Mouse (Mus musculus) lung, embryonic 14.5 days (tissue): ENCODE data around the gene Olfr450. TPM values are rescaled to one million over a fixed set of nuclear protein-coding genes. Genes with fewer than 3 reads are reported as not detected.

Source experiments
- ATAC-seq: fragments of 200-750 bp; cut with Nextera tagmentation; 2 replicates; pipeline ENCODE4 v1.8.0; 2017; ENCODE audit warnings: mild to moderate bottlenecking, moderate TSS enrichment, moderate library complexity; ENCODE audit not compliant: insufficient read depth
- DNase-seq: peaks from one replicate; pipeline ENCODE4 v3.0.0-alpha.2; 2015
- H3K27ac ChIP-seq: fragments of 300-500 bp; sonication (generic); 2 replicates; pipeline ENCODE4 v1.5.1; 2014; ENCODE audit warnings: low read depth, mild to moderate bottlenecking, moderate library complexity
- H3K27me3 ChIP-seq: fragments of 300-500 bp; sonication (generic); 2 replicates; pipeline ENCODE4 v1.6.1; 2014; ENCODE audit warnings: low read length, control low read depth; ENCODE audit not compliant: insufficient read depth
- H3K36me3 ChIP-seq: fragments of 300-500 bp; sonication (generic); 2 replicates; pipeline ENCODE4 v1.6.1; 2014; ENCODE audit warnings: control low read depth; ENCODE audit not compliant: insufficient read depth
- H3K4me1 ChIP-seq: fragments of 300-500 bp; sonication (generic); 2 replicates; pipeline ENCODE4 v1.6.1; 2014; ENCODE audit warnings: antibody characterized with exemption, control low read depth; ENCODE audit not compliant: insufficient read depth
- H3K4me2 ChIP-seq: fragments of 300-500 bp; sonication (generic); 2 replicates; pipeline ENCODE4 v1.6.1; 2014; ENCODE audit warnings: mild to moderate bottlenecking
- H3K4me3 ChIP-seq: fragments of 300-500 bp; sonication (generic); 2 replicates; pipeline ENCODE4 v1.5.1; 2014; ENCODE audit warnings: low read depth, low read length
- H3K9ac ChIP-seq: fragments of 300-500 bp; sonication (generic); 2 replicates; pipeline ENCODE4 v1.6.1; 2014
- H3K9me3 ChIP-seq: fragments of 300-500 bp; sonication (generic); 2 replicates; pipeline ENCODE4 v1.6.1; 2016; ENCODE audit warnings: low read depth, low read length, control low read depth
- CTCF ChIP-seq: IDR thresholded peaks from 2 replicates; pipeline ENCODE4 v1.5.1; 2016; ENCODE audit warnings: antibody characterized with exemption, low read depth
- WGBS: fragments of 180-500 bp; shearing (Covaris S2); extraction: QIAGEN DNeasy Blood & Tissue Kit; methylation state at CpG from one replicate; pipeline ENCODE4 v1.1.7; 2014; 5-methylcytosine and 5-hydroxymethylcytosine counted together
- polyA plus RNA-seq: library from polyadenylated mRNA; unstranded; fragments of >200 nt; fragmentation: Nextera tagmentation; extraction: Ambion mirVana; gene quantifications from 2 replicates; pipeline ENCODE4 v1.2.1, GENCODE M21; 2014

Olfr450 gene
- not detected in 2 replicates for polyA plus RNA-seq

DNA sequence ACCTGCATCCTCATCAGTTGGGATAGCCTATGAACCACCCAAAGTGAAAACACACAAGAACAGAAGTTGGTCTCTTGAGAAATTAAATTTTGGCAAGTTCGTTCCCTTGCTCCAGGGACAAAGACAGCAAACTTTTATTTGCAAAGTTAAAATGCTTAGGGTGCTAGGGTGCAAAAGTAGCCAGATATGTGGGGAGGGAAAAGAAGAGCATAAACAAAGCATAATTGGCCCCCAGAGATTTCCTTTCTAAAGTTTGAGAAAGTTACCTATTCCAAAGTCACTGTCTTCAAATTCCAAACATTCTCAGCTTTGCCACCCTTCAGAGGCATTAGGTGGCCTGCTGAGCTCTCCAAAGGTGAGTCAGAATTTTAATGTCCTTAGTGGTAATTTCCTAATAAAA is at the start of gene Olfr450:
TSS of gene Olfr450 (plus strand) at position 301 of the 400 bp plus-strand sequence.
- no peaks in the 10 kb centered on the region for H3K27me3 ChIP-seq
- 79% methylated on average over 1 of the region's 1 CpGs for WGBS
- DNase-seq (no peak), ATAC-seq (no peak)
- H3K4me2 ChIP-seq: no peak within 1 kb of the TSS
- no peaks in the 10 kb centered on the region for H3K9me3 ChIP-seq
- H3K4me1 ChIP-seq: no peaks in the 10 kb centered on the region
- H3K4me3 ChIP-seq: no peak within 1 kb of the TSS
- no peak for TF ChIP-seq CTCF
- H3K27ac ChIP-seq: no peak within 1 kb of the TSS
- H3K36me3 ChIP-seq: no peaks in the 10 kb centered on the region
- no peak within 1 kb of the TSS for H3K9ac ChIP-seq

- no peak for ATAC-seq
- DNase-seq: no peak
These were observed 34.7 kb upstream of the Olfr450 start for GRCm38 (mm10) chr6:42777066-42777465.

DNA sequence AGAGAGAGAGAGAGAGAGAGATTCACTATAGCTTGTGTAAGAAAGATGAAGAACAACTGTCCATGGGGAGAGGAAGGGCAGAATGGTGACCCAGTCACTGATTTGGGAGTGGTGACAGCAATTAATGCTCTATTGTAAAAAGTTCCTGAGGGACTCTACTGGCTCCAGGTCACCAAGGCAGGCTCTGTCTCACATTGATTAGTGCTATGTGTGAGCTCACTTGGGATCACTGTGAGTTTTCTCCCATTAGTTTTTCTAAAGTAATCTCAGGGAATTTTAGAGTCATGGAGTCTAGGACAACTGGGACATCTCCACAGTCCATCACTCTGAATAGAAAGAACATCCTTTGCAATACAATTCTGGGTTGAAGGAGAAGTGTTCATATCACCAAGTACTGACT is 26.9 kb upstream of the Olfr450 start, which contains the start of gene Olfr452:
TSS of gene Olfr452 (plus strand) at position 301 of the 400 bp plus-strand sequence.
- H3K9me3 ChIP-seq: no peaks in the 10 kb centered on the region
- H3K9ac ChIP-seq: no peak within 1 kb of the TSS
- H3K4me2 ChIP-seq: no peak within 1 kb of the TSS
- no peak for TF ChIP-seq CTCF
- no peaks in the 10 kb centered on the region for H3K27me3 ChIP-seq
- ATAC-seq: no peak
- H3K27ac ChIP-seq: no peak within 1 kb of the TSS
- H3K36me3 ChIP-seq: no peaks in the 10 kb centered on the region
- H3K4me3 ChIP-seq: no peak within 1 kb of the TSS
- H3K4me1 ChIP-seq: no peaks in the 10 kb centered on the region
- no peak for DNase-seq

More at GRCm38 (mm10) chr6:42777066-42777465, 34.7 kb upstream of the Olfr450 start:
- Histone ChIP-seq H3K27ac (no peak overlapping the region), H3K27me3 (no peaks in the 10 kb centered on the region), H3K9me3 (no peaks in the 10 kb centered on the region), H3K4me2 (no peak overlapping the region), H3K4me3 (no peak overlapping the region), H3K36me3 (no peaks in the 10 kb centered on the region), H3K4me1 (no peaks in the 10 kb centered on the region), H3K9ac (no peak overlapping the region)
- TF ChIP-seq CTCF: no peak
- 83% methylated on average over 1 of the region's 1 CpGs for WGBS

GRCm38 (mm10) chr6:42790247-42790948 is 21.3 kb upstream of the Olfr450 start:
- H3K36me3 ChIP-seq: no peaks in the 10 kb centered on the region
- H3K9me3 ChIP-seq: no peaks in the 10 kb centered on the region
- H3K27me3 ChIP-seq: no peaks in the 10 kb centered on the region
- H3K4me1 ChIP-seq: no peaks in the 10 kb centered on the region
- no peak overlapping the region for H3K27ac ChIP-seq
- DNase-seq (peak; percentile 1), ATAC-seq (no peak)
- H3K4me2 ChIP-seq: no peak overlapping the region
- H3K4me3 ChIP-seq: no peak overlapping the region
- peak; percentile 25; the same call in 1 of the 2 replicates for TF ChIP-seq CTCF
- H3K9ac ChIP-seq: no peak overlapping the region
- 33% methylated on average over 4 of the region's 4 CpGs for WGBS

- WGBS: 75% methylated on average over 9 of the region's 9 CpGs
- ATAC-seq: no peak
- H3K27ac ChIP-seq: no peak overlapping the region
These were observed 20.7 kb upstream of the Olfr450 start for GRCm38 (mm10) chr6:42790949-42791556.

DNA sequence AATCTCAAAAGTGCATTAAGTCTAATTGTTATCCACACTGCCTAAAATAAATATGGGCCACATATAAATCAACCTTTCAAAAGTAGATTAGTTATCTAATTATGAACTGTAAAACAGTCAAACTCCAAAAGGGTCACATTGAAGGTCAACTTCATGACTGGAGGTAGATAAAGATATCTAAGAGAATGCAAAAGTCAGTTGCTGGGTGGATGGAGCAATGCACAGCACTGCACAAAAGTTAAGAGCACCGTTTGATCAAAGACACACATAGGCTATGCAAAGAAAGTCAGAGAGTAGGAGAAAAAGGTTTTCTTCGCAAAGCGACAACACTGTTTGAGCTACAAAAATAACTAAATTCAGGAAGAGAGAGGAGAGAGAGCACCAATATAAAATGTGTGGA is 16.8 kb upstream of the Olfr450 start:
- H3K27me3 ChIP-seq: no peaks in the 10 kb centered on the region
- DNase-seq: no peak
- no peaks in the 10 kb centered on the region for H3K9me3 ChIP-seq
- no peaks in the 10 kb centered on the region for H3K36me3 ChIP-seq
- no peak overlapping the region for H3K4me2 ChIP-seq
- no peak overlapping the region for H3K27ac ChIP-seq
- no peak for TF ChIP-seq CTCF
- 85% methylated on average over 3 of the region's 3 CpGs for WGBS
- ATAC-seq: no peak
- H3K4me3 ChIP-seq: no peak overlapping the region
- H3K9ac ChIP-seq: no peak overlapping the region
- no peaks in the 10 kb centered on the region for H3K4me1 ChIP-seq

More at GRCm38 (mm10) chr6:42790949-42791556, 20.7 kb upstream of the Olfr450 start:
- Histone ChIP-seq H3K4me1 (no peaks in the 10 kb centered on the region), H3K27me3 (no peaks in the 10 kb centered on the region), H3K9me3 (no peaks in the 10 kb centered on the region), H3K36me3 (no peaks in the 10 kb centered on the region), H3K4me3 (no peak overlapping the region), H3K9ac (no peak overlapping the region), H3K4me2 (no peak overlapping the region)
- TF ChIP-seq CTCF: no peak
- DNase-seq: no peak

GRCm38 (mm10) chr6:42834084-42834483 is 22.3 kb downstream of the Olfr450 start, which contains the start of gene Olfr449:
Olfr449 (plus strand) TSS chr6:42834384.
- DNase-seq: peak; percentile 3
- H3K27me3 ChIP-seq: no peaks in the 10 kb centered on the region
- no peaks in the 10 kb centered on the region for H3K9me3 ChIP-seq
- H3K27ac ChIP-seq: no peak within 1 kb of the TSS
- no peak within 1 kb of the TSS for H3K4me3 ChIP-seq
- no peaks in the 10 kb centered on the region for H3K4me1 ChIP-seq
- no peak within 1 kb of the TSS for H3K9ac ChIP-seq
- no peak for ATAC-seq
- no peaks in the 10 kb centered on the region for H3K36me3 ChIP-seq
- H3K4me2 ChIP-seq: no peak within 1 kb of the TSS
- no peak for TF ChIP-seq CTCF
